8 mouse cellular contexts compared by ENCODE assay signal in the genomic region with DNA sequence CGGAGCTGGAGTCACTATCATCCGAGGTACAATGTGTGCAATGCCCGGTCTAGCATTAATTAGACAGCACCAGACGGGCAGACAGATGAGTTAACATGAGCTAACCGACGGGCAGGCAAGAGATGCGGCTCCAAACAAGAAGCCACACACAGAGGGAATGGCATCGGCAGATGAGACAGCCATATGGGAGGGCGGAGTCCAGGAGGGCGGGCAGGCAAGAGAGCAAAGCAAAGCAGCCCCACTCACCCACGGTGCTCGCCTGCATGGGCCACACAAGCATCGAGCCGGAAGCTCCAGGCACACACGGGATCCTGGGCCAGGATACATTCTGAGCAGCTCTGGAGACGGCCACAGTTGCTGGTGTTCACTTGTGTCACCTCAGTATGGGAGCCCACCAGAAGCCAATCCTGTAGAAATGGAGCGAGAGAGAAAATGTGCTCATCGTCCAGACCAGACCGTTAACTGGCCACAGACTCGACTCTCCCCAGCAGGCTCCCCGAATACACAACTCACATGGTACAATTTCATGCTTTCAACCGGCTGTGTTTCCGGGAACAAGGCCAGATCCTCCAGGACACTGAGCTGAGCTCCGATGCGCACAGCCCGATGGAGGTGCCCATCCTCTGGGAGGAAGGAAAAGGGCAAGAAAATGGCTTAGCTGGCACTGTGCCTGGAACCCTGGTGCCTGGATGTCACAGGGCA. TPM values are rescaled to one million over a fixed set of nuclear protein-coding genes. Genes with fewer than 3 reads are reported as not detected.
DNase-seq lines count a peak whose midpoint lies in the region; ATAC-seq and TF ChIP-seq lines count a peak whose summit lies in the region.
"Had no signal": no experiment of that assay in that cellular context is flagged by ENCODE, and none has a peak within 500 bp of the region (broad histone marks: within the 10 kb centered on the region; RNA-seq: fewer than 3 reads in every experiment).

No protein-coding gene starts in this region.

- ATAC-seq in stomach, embryonic 15.5 days (ENCODE audit: insufficient read depth, low FRiP score, low read depth): peak; percentile 10; the same call in 1 of the 2 replicates
- ATAC-seq in stomach, postnatal 0 days (ENCODE audit: low FRiP score, low TSS enrichment): no peak
- peak; percentile 62 for ATAC-seq in hindbrain, embryonic 13.5 days (ENCODE audit: low FRiP score)
- ATAC-seq in CD4-positive, CD25-positive, alpha-beta regulatory T cell, adult 4 months: no peak
- ATAC-seq in megakaryocyte-erythroid progenitor cell, adult 5-6 weeks (replicated peaks; ENCODE audit: low FRiP score, low TSS enrichment, poor library complexity, severe bottlenecking): no peak

- no peak overlapping the region for H3K9ac ChIP-seq in stomach, embryonic 15.5 days
- no peak overlapping the region for H3K9ac ChIP-seq in stomach, postnatal 0 days (ENCODE audit: low read length)
- 0 out of 2 replicates have a peak overlapping the region, but pooled peaks have one; percentile 9 for H3K9ac ChIP-seq in hindbrain, embryonic 13.5 days
- H3K9ac ChIP-seq: embryonic facial prominence, embryonic 12.5 days had no signal

- 71% methylated on average over 26 of the region's 26 CpGs for WGBS in stomach, embryonic 15.5 days
- 67% methylated on average over 26 of the region's 26 CpGs for WGBS in stomach, postnatal 0 days
- 64% methylated on average over 26 of the region's 26 CpGs for WGBS in hindbrain, embryonic 13.5 days

- no peak for DNase-seq in stomach, postnatal 0 days (ENCODE audit: low spot score)
- peak; percentile 94 for DNase-seq in left cerebral cortex, postnatal 4 days
- no peak for DNase-seq in kidney, adult 9 months

- no peaks in the 10 kb centered on the region for H3K36me3 ChIP-seq in stomach, embryonic 15.5 days
- H3K36me3 ChIP-seq in stomach, postnatal 0 days (ENCODE audit: control insufficient read depth, insufficient read depth, low read length): no peaks in the 10 kb centered on the region
- H3K36me3 ChIP-seq in hindbrain, embryonic 13.5 days: peaks cover 70% of the 10 kb centered on the region
- H3K36me3 ChIP-seq: embryonic facial prominence, embryonic 12.5 days had no signal

- TF ChIP-seq CTCF in stomach, postnatal 0 days (IDR thresholded peaks at IDR 0.05; ENCODE audit: low read depth): no peak

- H3K9me3 ChIP-seq in stomach, embryonic 15.5 days: no peaks in the 10 kb centered on the region
- no peaks in the 10 kb centered on the region for H3K9me3 ChIP-seq in stomach, postnatal 0 days (ENCODE audit: control insufficient read depth, low read length)
- no peaks in the 10 kb centered on the region for H3K9me3 ChIP-seq in hindbrain, embryonic 13.5 days
- H3K9me3 ChIP-seq: embryonic facial prominence, embryonic 12.5 days had no signal

- H3K27me3 ChIP-seq in stomach, embryonic 15.5 days (replicated peaks): no peaks in the 10 kb centered on the region
- H3K27me3 ChIP-seq in stomach, postnatal 0 days (ENCODE audit: control insufficient read depth, insufficient read depth, low read length): no peaks in the 10 kb centered on the region
- H3K27me3 ChIP-seq in hindbrain, embryonic 13.5 days: 0 out of 2 replicates have a peak, but pooled peaks cover 3% of the 10 kb centered on the region
- H3K27me3 ChIP-seq: embryonic facial prominence, embryonic 12.5 days had no signal

- H3K27ac ChIP-seq in stomach, embryonic 15.5 days: no peak overlapping the region
- no peak overlapping the region for H3K27ac ChIP-seq in stomach, postnatal 0 days (replicated peaks)
- peak overlapping the region; percentile 73; the same call in 1 of the 2 replicates for H3K27ac ChIP-seq in hindbrain, embryonic 13.5 days
- H3K27ac ChIP-seq: embryonic facial prominence, embryonic 12.5 days had no signal

- H3K4me1 ChIP-seq in stomach, embryonic 15.5 days: no peaks in the 10 kb centered on the region
- H3K4me1 ChIP-seq in stomach, postnatal 0 days (replicated peaks; ENCODE audit: control insufficient read depth, insufficient read depth): no peaks in the 10 kb centered on the region
- H3K4me1 ChIP-seq in hindbrain, embryonic 13.5 days (replicated peaks): no peaks in the 10 kb centered on the region
- H3K4me1 ChIP-seq: embryonic facial prominence, embryonic 12.5 days had no signal

- intact Hi-C loops in left cerebral cortex, postnatal 4 days (cut with DNase I): loop anchor here (5.0 kb wide), 1 partner anchor 55 kb away; no protein-coding TSS in a partner anchor

- no peak overlapping the region for H3K4me2 ChIP-seq in stomach, embryonic 15.5 days
- H3K4me2 ChIP-seq in stomach, postnatal 0 days (replicated peaks; ENCODE audit: low read depth): no peak overlapping the region
- H3K4me2 ChIP-seq in hindbrain, embryonic 13.5 days: no peak overlapping the region
- H3K4me2 ChIP-seq: embryonic facial prominence, embryonic 12.5 days had no signal

- no peak for TF ChIP-seq EP300 in stomach, postnatal 0 days (optimal IDR thresholded peaks at IDR 0.05)

- H3K4me3 ChIP-seq in stomach, embryonic 15.5 days (replicated peaks): no peak overlapping the region
- H3K4me3 ChIP-seq in stomach, postnatal 0 days (ENCODE audit: low read depth, low read length): no peak overlapping the region
- no peak overlapping the region for H3K4me3 ChIP-seq in hindbrain, embryonic 13.5 days
- H3K4me3 ChIP-seq: embryonic facial prominence, embryonic 12.5 days had no signal

RNA-seq across cellular contexts. Expression of a gene that starts 22.3 kb away (rescaled TPM):
- polyA plus RNA-seq in stomach, embryonic 15.5 days (2015; fragmentation: Nextera tagmentation; extraction: Ambion mirVana): 2.0 and 2.1 TPM in 2 replicates
- 0.58 and 0.67 TPM in 2 replicates for polyA plus RNA-seq in stomach, postnatal 0 days (2015; fragmentation: Nextera tagmentation; extraction: Ambion mirVana)
- polyA plus RNA-seq in hindbrain, embryonic 13.5 days (2015; fragmentation: Nextera tagmentation; extraction: Ambion mirVana): 17.5 and 18.6 TPM in 2 replicates
- total RNA-seq in left cerebral cortex, postnatal 4 days (2021): 10 to 100 TPM; 51.3 to 54.0 TPM
- 1 to 10 TPM; 2.3 to 3.1 TPM for polyA plus RNA-seq in CD4-positive, CD25-positive, alpha-beta regulatory T cell, adult 4 months (2017; shearing (Covaris generic))
- total RNA-seq in megakaryocyte-erythroid progenitor cell, adult 5-6 weeks (2014; fragmentation: Nextera tagmentation): not detected in 2 replicates
- not detected in 2 replicates for total RNA-seq in megakaryocyte-erythroid progenitor cell, adult 5-6 weeks (2017)

RNA-seq across cellular contexts. Expression of a gene that starts 29.5 kb away (rescaled TPM):
- polyA plus RNA-seq in stomach, embryonic 15.5 days (2015; fragmentation: Nextera tagmentation; extraction: Ambion mirVana): 0.84 and 1.2 TPM in 2 replicates
- polyA plus RNA-seq in stomach, postnatal 0 days (2015; fragmentation: Nextera tagmentation; extraction: Ambion mirVana): 0.08 and 0.28 TPM in 2 replicates
- polyA plus RNA-seq in hindbrain, embryonic 13.5 days (2015; fragmentation: Nextera tagmentation; extraction: Ambion mirVana): not detected in 2 replicates
- under 1 TPM in 1 of 2 experiments, not detected in 1; 0.44 TPM for total RNA-seq in left cerebral cortex, postnatal 4 days (2021)
- polyA plus RNA-seq in CD4-positive, CD25-positive, alpha-beta regulatory T cell, adult 4 months (2017; shearing (Covaris generic)): 1 to 10 TPM in 1 of 2 experiments, under 1 TPM in 1; 0.94 to 1.4 TPM
- total RNA-seq in megakaryocyte-erythroid progenitor cell, adult 5-6 weeks (2014; fragmentation: Nextera tagmentation): 11.4 and 16.2 TPM in 2 replicates
- 7.5 and 10.2 TPM in 2 replicates for total RNA-seq in megakaryocyte-erythroid progenitor cell, adult 5-6 weeks (2017)

Comparison
In these comparisons a context has a peak if more than half of its experiments do, and no peak if none do; other contexts are left out.
1. ATAC-seq: peak in stomach, embryonic 15.5 days (single experiment) and hindbrain, embryonic 13.5 days (single experiment); none in stomach, postnatal 0 days (single experiment), CD4-positive, CD25-positive, alpha-beta regulatory T cell, adult 4 months (single experiment) and megakaryocyte-erythroid progenitor cell, adult 5-6 weeks (single experiment).